Mouse (Mus musculus): ENCODE measurements around the gene Hbs1l. TPM values are rescaled to one million over a fixed set of nuclear protein-coding genes. Genes with fewer than 3 reads are reported as not detected.

The Hbs1l gene
- polyA plus RNA-seq, 1 experiment from 2014 or later: 111 TPM

DNA sequence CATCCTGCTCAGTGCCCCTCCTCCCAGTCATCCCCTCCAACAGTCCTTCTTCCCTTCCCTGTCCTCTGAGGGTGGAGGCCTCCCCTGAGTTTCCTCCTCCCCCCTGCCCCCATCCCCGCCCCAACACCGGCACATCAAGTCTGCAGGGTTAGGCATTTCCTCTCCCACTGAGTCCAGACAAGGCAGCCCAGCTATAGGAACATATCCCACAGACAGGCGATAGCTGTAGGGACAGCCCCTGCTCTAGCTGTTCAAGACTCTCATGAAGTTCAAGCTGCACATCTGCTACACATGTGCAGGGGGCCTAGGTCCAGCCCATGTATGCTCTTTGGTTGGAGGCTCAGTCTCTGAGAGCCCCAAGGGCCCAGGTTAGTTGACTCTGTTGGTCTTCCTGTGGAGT, 70.7 kb downstream of the Hbs1l start:
- Histone ChIP-seq H3K36me3 (peaks cover 48% of the 10 kb centered on the region), H3K4me2 (replicated peaks) (no peak overlapping the region)
- 55% methylated on average over 3 of the region's 3 CpGs for WGBS

DNA sequence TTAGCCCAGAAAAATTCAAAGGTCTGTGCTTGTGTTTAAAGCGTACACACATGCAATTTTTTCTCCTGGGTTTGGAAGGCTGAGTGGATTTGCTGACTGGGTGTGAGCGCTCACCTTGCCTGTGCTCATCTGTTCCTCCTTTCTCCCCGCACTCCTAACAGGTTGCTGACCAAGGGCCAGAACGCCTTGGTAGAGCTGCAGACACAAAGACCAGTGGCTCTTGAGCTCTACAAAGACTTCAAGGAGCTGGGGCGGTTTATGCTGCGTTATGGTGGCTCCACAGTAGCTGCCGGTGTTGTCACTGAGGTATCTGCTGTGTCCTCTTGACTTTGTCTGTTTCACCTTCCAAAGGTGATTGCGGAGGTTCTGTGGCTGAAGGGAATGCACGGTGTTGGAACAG, 71.7 kb downstream of the Hbs1l start:
- Histone ChIP-seq H3K36me3 (peaks cover 45% of the 10 kb centered on the region), H3K4me3 (no peak overlapping the region)
- ATAC-seq (ENCODE audit: insufficient number of reproducible peaks, insufficient read depth, low FRiP score, low TSS enrichment): no peak

More for the DNA sequence above, 70.7 kb downstream of the Hbs1l start:
- Histone ChIP-seq H3K9me3 (no peaks in the 10 kb centered on the region), H3K27me3 (no peaks in the 10 kb centered on the region), H3K27ac (no peak overlapping the region), H3K4me1 (no peaks in the 10 kb centered on the region), H3K4me3 (no peak overlapping the region), H3K9ac (no peak overlapping the region)
- ATAC-seq (ENCODE audit: insufficient number of reproducible peaks, insufficient read depth, low FRiP score, low TSS enrichment): no peak

GRCm38 (mm10) chr10:21369586-21369985, 73.8 kb downstream of the Hbs1l start:
- no peak overlapping the region for H3K27ac ChIP-seq
- no peak overlapping the region for H3K9ac ChIP-seq
- H3K4me2 ChIP-seq (replicated peaks): no peak overlapping the region
- peaks cover 32% of the 10 kb centered on the region for H3K36me3 ChIP-seq
- 72% methylated on average over 2 of the region's 2 CpGs for WGBS
- no peaks in the 10 kb centered on the region for H3K4me1 ChIP-seq
- no peaks in the 10 kb centered on the region for H3K27me3 ChIP-seq
- no peak for ATAC-seq (ENCODE audit: insufficient number of reproducible peaks, insufficient read depth, low FRiP score, low TSS enrichment)
- no peaks in the 10 kb centered on the region for H3K9me3 ChIP-seq
- H3K4me3 ChIP-seq: no peak overlapping the region

More for the DNA sequence above, 71.7 kb downstream of the Hbs1l start:
- Histone ChIP-seq H3K4me1 (no peaks in the 10 kb centered on the region), H3K27ac (no peak overlapping the region), H3K9ac (no peak overlapping the region), H3K9me3 (no peaks in the 10 kb centered on the region), H3K27me3 (no peaks in the 10 kb centered on the region), H3K4me2 (replicated peaks) (no peak overlapping the region)
- WGBS: 93% methylated on average over 9 of the region's 9 CpGs

DNA sequence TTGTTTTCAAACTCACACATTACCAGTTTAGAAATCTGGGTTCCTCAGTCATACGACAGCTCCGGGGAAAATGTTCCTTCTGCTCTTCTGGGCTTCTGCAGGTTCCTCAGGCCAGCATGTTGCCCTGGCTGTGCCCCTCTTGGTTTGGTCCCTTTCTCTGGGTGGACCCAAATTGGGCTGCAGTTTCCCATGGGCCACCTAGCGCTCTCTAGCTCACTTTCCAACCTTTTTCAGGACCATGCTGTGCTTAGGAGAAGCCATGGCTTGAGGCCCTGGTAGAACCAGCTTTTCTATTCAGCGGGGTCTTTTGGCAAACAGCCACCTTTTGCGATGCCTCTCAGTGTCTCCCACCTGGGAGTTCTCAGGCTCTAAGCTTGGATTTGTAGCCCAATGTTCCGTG, 76.5 kb downstream of the Hbs1l start:
- Histone ChIP-seq H3K36me3 (peaks cover 25% of the 10 kb centered on the region), H3K27me3 (no peaks in the 10 kb centered on the region), H3K4me3 (no peak overlapping the region), H3K4me1 (no peaks in the 10 kb centered on the region), H3K4me2 (replicated peaks) (no peak overlapping the region), H3K27ac (no peak overlapping the region), H3K9ac (no peak overlapping the region), H3K9me3 (no peaks in the 10 kb centered on the region)
- no peak for ATAC-seq (ENCODE audit: insufficient number of reproducible peaks, insufficient read depth, low FRiP score, low TSS enrichment)
- 92% methylated on average over 6 of the region's 6 CpGs for WGBS

DNA sequence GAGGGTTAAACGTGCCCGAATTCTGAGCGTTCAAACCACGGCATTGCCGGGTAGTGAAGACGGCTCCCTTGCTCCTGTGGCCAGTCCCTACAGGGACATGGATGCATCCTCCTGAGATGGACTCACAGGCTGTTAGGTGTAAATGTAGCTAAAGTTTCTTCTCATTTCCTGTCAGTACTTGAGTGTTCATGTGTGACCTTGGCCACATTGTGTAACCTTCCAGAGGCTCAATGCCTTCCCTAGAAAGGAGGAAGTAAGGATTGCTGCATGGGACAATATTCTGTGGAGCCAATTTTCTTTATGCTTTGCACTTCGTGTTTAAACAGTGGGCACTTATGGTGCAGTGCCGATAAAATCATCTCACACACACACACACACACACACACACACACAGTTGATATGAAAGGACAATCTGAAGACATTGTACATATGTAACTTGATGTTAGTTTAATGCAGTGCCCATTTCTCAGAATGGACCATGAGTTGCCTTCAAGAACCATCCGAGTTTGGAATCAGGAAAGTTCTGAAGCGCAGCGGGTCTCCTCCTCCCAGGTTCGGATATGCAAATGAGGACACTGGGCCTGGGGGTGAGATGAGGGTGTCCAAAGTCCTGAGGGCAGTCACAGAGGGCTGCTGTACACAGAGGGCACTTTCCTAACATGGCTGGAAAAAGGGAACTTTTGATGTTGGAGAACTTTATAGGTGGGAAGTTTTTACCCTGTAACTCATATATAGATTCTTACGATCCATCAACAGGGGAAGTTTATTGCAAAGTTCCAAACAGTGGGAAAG, 81.1 kb downstream of the Hbs1l start, which contains the start of gene Aldh8a1:
TSS of gene Aldh8a1 (plus strand) at position 610 of the 792 bp plus-strand sequence.
- Histone ChIP-seq H3K27me3 (0 out of 2 replicates have a peak, but pooled peaks cover 2% of the 10 kb centered on the region), H3K4me3 (no peak within 1 kb of the TSS), H3K9me3 (no peaks in the 10 kb centered on the region), H3K36me3 (no peaks in the 10 kb centered on the region), H3K4me1 (no peaks in the 10 kb centered on the region), H3K27ac (no peak within 1 kb of the TSS), H3K9ac (no peak within 1 kb of the TSS), H3K4me2 (replicated peaks) (no peak within 1 kb of the TSS)
- WGBS: 84% methylated on average over 13 of the region's 13 CpGs
- no peak for ATAC-seq (ENCODE audit: insufficient number of reproducible peaks, insufficient read depth, low FRiP score, low TSS enrichment)

GRCm38 (mm10) chr10:21378196-21378944, 82.6 kb downstream of the Hbs1l start:
- Histone ChIP-seq H3K9me3 (no peaks in the 10 kb centered on the region), H3K4me3 (no peak overlapping the region), H3K27ac (no peak overlapping the region), H3K36me3 (no peaks in the 10 kb centered on the region), H3K4me1 (no peaks in the 10 kb centered on the region), H3K9ac (no peak overlapping the region), H3K4me2 (replicated peaks) (no peak overlapping the region), H3K27me3 (0 out of 2 replicates have a peak, but pooled peaks cover 2% of the 10 kb centered on the region)
- WGBS: 68% methylated on average over 9 of the region's 9 CpGs
- no peak for ATAC-seq (ENCODE audit: insufficient number of reproducible peaks, insufficient read depth, low FRiP score, low TSS enrichment)

GRCm38 (mm10) chr10:21382914-21383313, 87.1 kb downstream of the Hbs1l start:
- Histone ChIP-seq H3K27ac (no peak overlapping the region), H3K9me3 (no peaks in the 10 kb centered on the region), H3K9ac (no peak overlapping the region), H3K4me1 (no peaks in the 10 kb centered on the region), H3K4me3 (no peak overlapping the region), H3K36me3 (no peaks in the 10 kb centered on the region), H3K27me3 (0 out of 2 replicates have a peak, but pooled peaks cover 2% of the 10 kb centered on the region), H3K4me2 (replicated peaks) (no peak overlapping the region)
- no peak for ATAC-seq (ENCODE audit: insufficient number of reproducible peaks, insufficient read depth, low FRiP score, low TSS enrichment)
- WGBS: 28% methylated on average over 6 of the region's 6 CpGs

DNA sequence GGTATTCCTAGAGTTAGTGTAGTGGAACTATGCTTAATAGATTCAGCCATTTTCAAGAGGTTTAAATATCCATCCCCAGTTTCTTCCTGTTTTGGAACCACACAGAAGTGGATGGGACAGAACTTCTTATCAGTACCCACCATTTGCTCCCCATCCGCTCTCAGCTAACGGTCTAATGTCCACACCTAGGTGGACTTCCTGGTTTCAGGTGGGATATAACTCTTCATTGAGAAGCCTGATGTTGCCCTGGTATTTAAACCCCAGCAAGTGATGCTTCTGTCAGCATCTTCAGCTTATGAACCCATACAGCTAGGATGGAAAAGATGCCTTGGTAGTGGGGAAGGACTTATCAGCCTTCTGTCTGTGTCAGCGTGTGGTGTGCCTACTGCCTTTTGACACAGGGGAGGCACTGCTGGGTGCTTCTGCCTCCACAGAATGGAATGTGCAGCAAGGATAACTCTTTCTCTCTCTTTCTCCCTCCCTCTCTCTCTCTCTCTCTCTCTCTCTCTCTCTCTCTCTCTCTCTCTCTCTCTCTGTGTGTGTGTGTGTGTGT, 89.4 kb downstream of the Hbs1l start:
- no peak for ATAC-seq (ENCODE audit: insufficient number of reproducible peaks, insufficient read depth, low FRiP score, low TSS enrichment)

DNA sequence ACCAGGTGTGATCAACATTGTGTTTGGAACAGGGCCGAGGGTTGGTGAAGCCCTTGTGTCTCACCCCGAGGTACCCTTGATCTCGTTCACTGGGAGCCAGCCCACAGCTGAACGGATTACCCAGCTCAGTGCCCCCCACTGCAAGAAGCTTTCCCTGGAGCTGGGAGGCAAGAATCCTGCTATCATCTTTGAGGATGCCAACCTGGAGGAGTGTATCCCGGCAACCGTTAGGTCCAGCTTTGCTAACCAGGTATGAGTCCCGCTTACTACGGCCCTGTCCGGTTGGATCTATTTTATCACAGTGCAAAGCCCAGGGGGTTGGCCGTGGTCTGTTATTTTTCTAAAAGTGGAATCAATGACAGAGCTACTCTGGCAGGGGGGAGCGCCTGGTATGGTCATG, 93.3 kb downstream of the Hbs1l start:
- no peak overlapping the region for H3K9ac ChIP-seq
- H3K4me1 ChIP-seq: no peaks in the 10 kb centered on the region
- no peaks in the 10 kb centered on the region for H3K27me3 ChIP-seq
- H3K9me3 ChIP-seq: no peaks in the 10 kb centered on the region
- H3K4me2 ChIP-seq (replicated peaks): no peak overlapping the region
- ATAC-seq (ENCODE audit: insufficient number of reproducible peaks, insufficient read depth, low FRiP score, low TSS enrichment): no peak
- WGBS: 91% methylated on average over 11 of the region's 11 CpGs
- H3K27ac ChIP-seq: no peak overlapping the region
- no peaks in the 10 kb centered on the region for H3K36me3 ChIP-seq
- H3K4me3 ChIP-seq: no peak overlapping the region

More for the DNA sequence above, 89.4 kb downstream of the Hbs1l start:
- Histone ChIP-seq H3K9me3 (no peaks in the 10 kb centered on the region), H3K27me3 (0 out of 2 replicates have a peak, but pooled peaks cover 2% of the 10 kb centered on the region), H3K4me2 (replicated peaks) (no peak overlapping the region), H3K27ac (no peak overlapping the region), H3K4me1 (no peaks in the 10 kb centered on the region), H3K36me3 (no peaks in the 10 kb centered on the region), H3K9ac (no peak overlapping the region), H3K4me3 (no peak overlapping the region)
- 72% methylated on average over 3 of the region's 3 CpGs for WGBS

DNA sequence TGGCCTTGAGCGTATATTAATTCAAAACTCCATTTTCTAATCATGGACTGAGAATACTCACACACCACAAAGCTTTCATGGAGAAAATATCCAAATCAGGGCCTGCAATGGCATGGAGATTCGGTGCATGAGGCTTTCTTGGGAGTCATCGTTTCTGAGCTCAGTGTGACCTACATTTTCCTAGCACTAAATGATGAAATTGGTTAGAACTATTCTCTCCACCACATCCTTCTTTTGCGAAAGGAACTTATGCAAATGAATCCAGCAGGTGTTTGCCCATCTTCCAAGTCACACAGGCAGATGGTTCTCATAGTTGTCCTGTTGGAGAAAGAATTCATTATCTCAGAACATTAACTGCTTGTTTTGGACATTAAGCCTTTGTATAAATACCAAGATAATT, 94.7 kb downstream of the Hbs1l start:
- Histone ChIP-seq H3K36me3 (no peaks in the 10 kb centered on the region), H3K27ac (no peak overlapping the region), H3K9me3 (no peaks in the 10 kb centered on the region), H3K4me1 (no peaks in the 10 kb centered on the region), H3K9ac (no peak overlapping the region), H3K4me3 (no peak overlapping the region), H3K4me2 (replicated peaks) (no peak overlapping the region), H3K27me3 (no peaks in the 10 kb centered on the region)
- no peak for ATAC-seq (ENCODE audit: insufficient number of reproducible peaks, insufficient read depth, low FRiP score, low TSS enrichment)
- WGBS: 79% methylated on average over 4 of the region's 4 CpGs

DNA sequence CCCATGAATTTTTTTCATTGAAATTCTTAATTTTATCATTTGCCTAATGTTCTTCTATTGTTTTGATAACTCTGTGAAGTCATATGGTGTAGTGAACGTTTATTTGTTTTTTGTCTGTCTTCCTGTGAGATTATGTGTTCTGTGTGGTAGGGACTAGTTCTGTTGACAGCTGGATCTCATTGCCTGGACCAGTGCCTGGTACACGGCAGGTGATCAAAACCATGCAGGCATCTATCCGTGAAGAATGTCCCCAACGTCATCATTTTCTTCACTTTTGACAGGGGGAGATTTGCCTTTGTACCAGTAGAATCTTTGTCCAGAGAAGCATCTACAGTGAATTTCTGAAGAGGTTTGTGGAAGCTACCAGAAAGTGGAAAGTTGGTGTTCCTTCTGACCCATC, 95.5 kb downstream of the Hbs1l start:
- whole genome bisulfite sequencing: 57% methylated on average over 4 of the region's 4 CpGs
- ATAC-seq (ENCODE audit: insufficient number of reproducible peaks, insufficient read depth, low FRiP score, low TSS enrichment): no peak

More for the DNA sequence above, 95.5 kb downstream of the Hbs1l start:
- Histone ChIP-seq H3K36me3 (no peaks in the 10 kb centered on the region), H3K27ac (no peak overlapping the region), H3K9me3 (no peaks in the 10 kb centered on the region), H3K4me1 (no peaks in the 10 kb centered on the region), H3K9ac (no peak overlapping the region), H3K4me2 (replicated peaks) (no peak overlapping the region), H3K4me3 (no peak overlapping the region), H3K27me3 (no peaks in the 10 kb centered on the region)

Data from embryonic facial prominence, embryonic 12.5 days (tissue).